Mouse (Mus musculus) olfactory bulb, adult 2 months (tissue): ENCODE results near the gene Sema4d. TPM values are rescaled to one million over a fixed set of nuclear protein-coding genes. Genes with fewer than 3 reads are reported as not detected.
"Not testable (repeated sequence)": the region's sequence is repeated elsewhere in the genome, so short reads cannot be mapped to it uniquely, and the experiment has no call there.

Experiments used
- H3K27ac ChIP-seq: fragments of 200-500 bp; 2 replicates; pipeline ENCODE4 v1.5.1; 2012; ENCODE audit warnings: low read depth, low read length; ENCODE audit not compliant: insufficient read depth
- H3K4me1 ChIP-seq: fragments of 200-500 bp; 2 replicates; pipeline ENCODE4 v1.6.1; 2012; ENCODE audit warnings: low read length; ENCODE audit not compliant: control insufficient read depth, insufficient read depth
- H3K4me3 ChIP-seq: fragments of 200-500 bp; 2 replicates; pipeline ENCODE4 v1.5.1; 2012; ENCODE audit warnings: mild to moderate bottlenecking, low read depth, low read length, moderate library complexity; ENCODE audit not compliant: insufficient read depth
- CTCF ChIP-seq: fragments of 200-500 bp; IDR thresholded peaks from 2 replicates; pipeline ENCODE4 v1.5.1; 2012; ENCODE audit warnings: low read depth, mild to moderate bottlenecking, low read length, moderate library complexity; ENCODE audit not compliant: insufficient read depth
- POLR2A ChIP-seq: fragments of 200-500 bp; IDR thresholded peaks from 2 replicates; pipeline ENCODE4 v1.6.1; 2012; ENCODE audit warnings: mild to moderate bottlenecking, low read depth, low read length, moderate library complexity; ENCODE audit not compliant: insufficient read depth
- WGBS: fragments of 180-500 bp; shearing (Covaris S2); methylation state at CpG from one replicate; pipeline ENCODE4 v1.1.7; 2018; 5-methylcytosine and 5-hydroxymethylcytosine counted together
- polyA plus RNA-seq: library from polyadenylated mRNA; stranded (reverse); fragments of >200 nt; gene quantifications from 2 replicates; pipeline ENCODE4 v1.2.4, GENCODE M21; 2012; ENCODE audit warnings: low replicate concordance; ENCODE audit not compliant: missing spikeins, insufficient read depth, insufficient read length

Gene Sema4d
- polyA plus RNA-seq, result 104 TPM in 1 of 2 replicates, not detected in the other

DNA sequence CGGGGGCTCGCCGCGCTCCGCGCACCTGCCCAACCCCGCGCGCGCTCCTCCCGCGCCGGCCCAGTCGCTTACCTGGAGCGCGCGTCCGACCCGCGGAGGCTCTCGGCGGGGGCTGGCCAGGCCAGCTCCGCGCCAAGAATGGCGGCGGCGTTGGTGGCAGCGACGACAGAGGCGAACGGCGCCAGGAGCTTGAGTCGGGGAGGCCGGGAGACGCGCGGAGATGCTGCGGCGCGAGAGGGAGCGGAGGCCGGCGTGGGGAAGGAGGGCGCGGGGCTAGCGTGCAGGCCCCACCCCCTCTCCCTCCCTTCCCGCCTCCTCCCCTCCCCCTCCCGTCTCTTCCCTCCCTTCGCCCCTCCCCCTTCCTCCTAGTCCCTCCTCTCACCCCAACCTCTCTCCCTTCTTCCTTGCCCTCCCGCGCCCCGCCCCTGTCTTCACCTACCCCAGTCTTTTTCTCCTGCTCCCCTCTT lies at the start of gene Sema4d:
Sema4d (minus strand) TSS at position 323 of the 467 bp plus-strand sequence.
- Histone ChIP-seq H3K4me1 (peaks cover 43% of the 10 kb centered on the region), H3K27ac (peak within 1 kb of the TSS; percentile 74), H3K4me3 (peak within 1 kb of the TSS; percentile 89)
- TF ChIP-seq POLR2A (peak; percentile 49; the same call in 1 of the 2 replicates), CTCF (no peak)
- under 1% methylated on average over 40 of the region's 52 CpGs for WGBS

DNA sequence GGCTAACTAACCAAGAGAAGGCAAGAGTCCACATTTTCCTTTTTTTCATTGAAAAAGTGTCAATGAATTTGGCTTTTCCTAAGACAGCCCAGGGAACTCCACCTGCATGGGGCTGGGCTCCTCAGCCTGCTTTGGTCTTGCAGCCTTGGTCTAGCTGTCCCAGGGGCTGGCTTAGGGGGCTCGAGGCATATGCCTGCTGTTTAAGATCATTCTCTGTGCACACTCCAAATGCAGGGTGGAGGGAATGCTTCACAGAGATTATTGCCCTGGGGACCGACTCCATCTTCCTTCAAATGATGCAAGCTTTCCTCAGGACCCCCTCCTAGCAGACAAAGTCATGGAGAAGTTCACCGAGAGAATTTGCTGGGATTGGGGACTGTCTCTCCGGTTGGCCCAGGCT lies 49.8 kb upstream of the Sema4d start:
- Histone ChIP-seq H3K4me3 (no peak overlapping the region), H3K27ac (no peak overlapping the region), H3K4me1 (peaks cover 21% of the 10 kb centered on the region)
- 85% methylated on average over 4 of the region's 4 CpGs for whole genome bisulfite sequencing
- TF ChIP-seq CTCF (no peak), POLR2A (no peak)

DNA sequence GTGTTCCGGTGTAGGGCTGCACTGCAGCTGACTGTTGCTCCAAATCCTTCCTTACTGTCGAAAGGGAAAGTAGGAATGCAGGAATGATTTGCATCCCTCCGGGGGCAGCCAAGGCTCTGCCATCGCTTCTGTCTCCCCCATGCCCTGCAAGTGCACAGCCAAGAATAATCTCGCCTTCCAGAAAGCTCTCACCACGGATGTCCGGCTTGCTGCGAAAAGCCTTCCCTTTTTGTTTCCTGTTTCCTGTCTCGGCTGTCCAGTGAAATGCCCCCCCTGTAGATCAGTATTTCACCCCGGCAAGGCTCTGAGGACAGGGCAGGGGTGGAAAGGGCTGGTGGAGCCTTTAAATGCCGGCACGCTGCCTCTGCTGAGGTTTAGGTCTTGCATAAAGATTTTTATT lies 49.2 kb upstream of the Sema4d start:
- H3K27ac ChIP-seq, result no peak overlapping the region
- H3K4me3 ChIP-seq, result no peak overlapping the region
- TF ChIP-seq POLR2A (no peak), CTCF (no peak)
- peaks cover 21% of the 10 kb centered on the region for H3K4me1 ChIP-seq
- 26% methylated on average over 12 of the region's 12 CpGs for WGBS

DNA sequence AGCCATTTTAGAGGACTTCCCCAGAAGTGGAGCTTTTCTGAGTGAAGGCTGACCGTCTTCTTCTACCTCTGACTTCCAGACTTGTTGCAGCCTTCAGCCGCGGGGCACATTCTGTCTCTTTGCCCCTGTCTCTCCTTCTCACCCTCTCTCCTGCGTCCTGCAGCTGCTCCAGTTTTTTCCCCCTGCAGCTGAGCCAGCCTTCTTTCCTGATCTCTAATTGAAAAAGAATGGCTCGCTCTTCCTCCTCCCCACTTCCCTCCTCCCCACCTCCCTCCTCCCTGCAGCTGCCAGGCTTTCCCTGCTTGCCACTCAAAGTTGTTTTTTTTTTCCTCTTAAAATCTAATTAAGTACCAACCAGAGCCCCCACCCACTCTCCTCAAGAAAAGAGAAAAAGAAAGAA lies 48.6 kb upstream of the Sema4d start:
- H3K27ac ChIP-seq, result no peak overlapping the region
- 14% methylated on average over 5 of the region's 5 CpGs for WGBS
- no peak overlapping the region for H3K4me3 ChIP-seq
- H3K4me1 ChIP-seq, result peaks cover 21% of the 10 kb centered on the region
- TF ChIP-seq POLR2A, result no peak
- no peak for TF ChIP-seq CTCF

DNA sequence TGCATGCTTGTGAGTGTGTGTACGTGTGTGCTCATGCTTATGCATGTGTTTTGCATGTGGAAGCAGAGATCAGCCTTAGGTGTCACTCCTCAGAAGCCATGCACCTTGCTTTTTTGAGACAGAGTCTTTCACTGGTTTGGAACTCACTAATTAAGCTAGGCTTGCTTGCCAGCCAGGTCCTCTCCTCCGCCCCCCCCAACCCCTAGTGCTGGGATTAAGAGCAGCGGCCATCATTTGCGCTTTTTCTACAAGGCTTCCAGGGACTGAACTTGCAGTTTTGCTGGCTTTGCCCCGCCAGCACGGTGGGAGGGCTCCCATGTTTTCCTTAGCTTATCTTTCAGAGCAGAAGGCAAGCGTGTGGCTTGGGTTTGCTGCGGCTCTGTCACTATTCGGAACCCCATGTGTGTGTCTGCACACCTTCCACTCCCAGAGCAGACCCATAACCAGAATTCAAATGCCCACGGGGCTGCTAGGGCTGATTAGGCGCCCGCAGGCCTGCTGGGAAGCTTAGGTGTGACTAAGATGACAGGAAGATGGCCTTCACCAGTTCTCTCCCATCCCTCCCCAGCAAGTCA lies 48.1 kb upstream of the Sema4d start:
- Histone ChIP-seq H3K4me1 (peaks cover 21% of the 10 kb centered on the region), H3K4me3 (no peak overlapping the region), H3K27ac (no peak overlapping the region)
- no peak for TF ChIP-seq POLR2A
- no peak for TF ChIP-seq CTCF
- WGBS, result 40% methylated on average over 12 of the region's 12 CpGs

DNA sequence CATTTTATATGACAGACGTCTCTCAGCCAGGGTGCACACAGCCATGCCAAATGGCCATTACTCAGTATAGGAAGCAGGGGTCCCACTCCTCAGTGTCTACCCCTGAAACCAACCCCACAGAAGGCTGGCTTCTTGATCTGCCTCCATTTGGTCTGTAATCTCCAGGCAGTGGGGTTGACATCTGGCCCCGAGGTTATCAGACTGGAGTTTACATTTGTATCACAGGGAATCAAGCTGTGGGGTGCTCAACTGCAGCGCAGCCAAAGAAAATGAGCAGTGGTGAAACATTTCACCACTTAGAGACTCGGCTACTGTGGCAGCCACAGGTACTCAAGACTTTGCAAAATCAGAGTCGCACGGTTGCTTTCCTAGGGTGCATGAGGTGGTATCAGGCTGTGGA lies 47.2 kb upstream of the Sema4d start:
- Histone ChIP-seq H3K4me1 (peaks cover 21% of the 10 kb centered on the region), H3K4me3 (no peak overlapping the region), H3K27ac (no peak overlapping the region)
- 62% methylated on average over 6 of the region's 6 CpGs for WGBS
- no peak for TF ChIP-seq POLR2A
- no peak for TF ChIP-seq CTCF

DNA sequence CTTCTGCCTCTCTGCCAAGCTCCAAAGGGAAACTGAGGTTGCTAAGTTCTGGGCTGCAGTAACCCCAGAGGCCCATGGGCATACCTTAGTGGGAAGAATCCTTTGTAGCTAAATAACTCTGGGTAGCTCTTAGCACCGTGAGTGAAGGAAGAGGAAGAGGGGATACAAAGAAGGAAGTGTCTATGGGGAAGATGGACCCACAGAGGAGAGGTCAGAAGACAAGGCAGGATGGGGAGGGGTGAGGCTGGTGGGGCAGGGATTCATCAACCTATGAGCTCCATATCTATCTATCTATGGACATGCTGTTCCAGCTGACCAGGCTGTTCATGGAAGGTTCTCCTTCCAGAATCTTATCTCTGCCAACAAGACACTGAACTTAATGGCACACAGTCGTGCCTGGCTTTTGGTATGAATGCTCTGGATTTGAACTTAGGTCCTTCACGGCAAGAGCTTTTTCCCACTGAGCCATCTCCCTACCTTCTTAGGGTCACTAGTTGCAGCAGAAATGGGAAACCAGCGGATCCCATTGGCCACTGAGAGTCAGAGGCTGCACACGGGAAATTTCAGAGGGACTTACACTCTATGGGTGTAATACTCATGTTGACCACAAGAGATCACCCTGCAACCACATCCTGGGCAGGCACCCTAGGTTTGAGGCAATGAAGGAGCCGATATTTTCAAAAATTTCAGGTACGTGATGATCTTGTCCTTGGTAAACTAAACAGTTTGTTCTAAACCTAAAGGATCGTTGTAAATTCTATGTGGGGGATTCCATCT lies 45.9 kb upstream of the Sema4d start:
- WGBS, result 20% methylated on average over 8 of the region's 8 CpGs
- no peak overlapping the region for H3K27ac ChIP-seq
- H3K4me3 ChIP-seq, result no peak overlapping the region
- TF ChIP-seq POLR2A, result no peak
- TF ChIP-seq CTCF, result no peak; the same call in 1 of the 2 replicates
- peaks cover 14% of the 10 kb centered on the region for H3K4me1 ChIP-seq

DNA sequence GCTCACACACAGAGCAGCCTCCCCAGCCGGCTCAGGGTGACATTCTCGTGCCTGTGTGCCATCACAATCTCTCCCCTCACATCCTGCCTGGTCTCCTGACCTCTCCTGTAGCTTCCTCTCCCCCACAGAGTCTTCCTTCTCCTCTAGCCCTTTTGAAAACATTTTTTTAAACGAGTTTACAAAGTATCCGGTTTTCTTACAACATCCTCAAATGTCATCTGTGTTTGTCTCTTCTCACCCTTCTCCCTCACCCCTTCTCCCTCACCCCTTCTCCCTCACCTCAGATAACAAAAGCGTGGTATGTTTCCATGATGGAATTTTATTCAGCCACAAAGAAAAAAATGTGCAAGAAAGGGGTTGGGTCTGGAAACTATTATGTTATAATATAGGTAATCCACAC lies 43.9 kb upstream of the Sema4d start:
- no peak for TF ChIP-seq POLR2A
- TF ChIP-seq CTCF, result no peak
- H3K27ac ChIP-seq, result no peak overlapping the region
- WGBS, result 55% methylated on average over 5 of the region's 5 CpGs

DNA sequence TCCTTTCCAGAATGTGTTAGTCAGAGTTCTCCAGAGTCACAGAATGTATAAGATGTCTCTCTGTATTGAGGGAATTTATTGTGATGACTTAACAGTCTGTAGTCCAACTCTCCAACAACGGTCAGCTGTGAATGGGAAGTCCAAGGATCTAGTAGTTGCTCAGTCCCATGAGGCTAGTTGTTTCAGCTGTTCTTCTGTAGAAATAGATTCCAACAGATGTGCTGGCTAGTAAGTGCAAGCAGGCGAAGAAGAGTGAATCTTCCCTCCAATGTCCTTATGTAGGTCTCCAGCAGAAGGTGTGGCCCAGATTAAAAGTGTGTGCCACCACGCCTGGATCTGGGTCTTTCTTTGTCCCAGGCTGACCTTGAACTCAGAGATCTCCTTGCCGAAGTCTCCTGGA lies 41.7 kb upstream of the Sema4d start:
- H3K4me1 ChIP-seq, result not testable (repeated sequence)
- WGBS, result 88% methylated on average over 4 of the region's 4 CpGs

More for the DNA sequence above, 43.9 kb upstream of the Sema4d start:
- Histone ChIP-seq H3K4me3 (no peak overlapping the region), H3K4me1 (peaks cover 8% of the 10 kb centered on the region)

DNA sequence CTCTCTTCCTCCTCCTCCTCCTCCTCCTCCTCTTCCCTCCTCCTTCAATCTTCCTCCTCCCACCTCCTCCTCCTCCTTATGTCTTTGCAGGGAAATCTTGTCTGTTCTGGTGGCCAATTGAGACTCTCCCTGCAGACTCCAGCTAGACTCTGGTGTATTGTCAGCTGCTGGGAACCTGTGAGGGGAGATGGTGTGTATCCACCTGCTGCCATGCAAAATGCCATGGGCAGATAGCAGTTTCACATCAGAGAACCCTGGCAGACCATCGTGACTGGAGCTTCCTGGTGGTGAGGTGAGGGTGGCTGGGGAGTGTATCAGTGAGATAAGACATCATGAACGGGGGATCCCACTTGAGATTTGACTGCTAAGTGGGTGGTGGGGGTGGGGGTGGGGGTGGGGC lies 41.0 kb upstream of the Sema4d start:
- 73% methylated on average over 2 of the region's 2 CpGs for WGBS
- Histone ChIP-seq H3K4me1 (0 out of 2 replicates have a peak, but pooled peaks cover 3% of the 10 kb centered on the region), H3K4me3 (no peak overlapping the region), H3K27ac (no peak overlapping the region)
- TF ChIP-seq CTCF (no peak), POLR2A (no peak)

More for the DNA sequence above, 41.7 kb upstream of the Sema4d start:
- H3K27ac ChIP-seq, H3K4me3 ChIP-seq: not testable (repeated sequence)

DNA sequence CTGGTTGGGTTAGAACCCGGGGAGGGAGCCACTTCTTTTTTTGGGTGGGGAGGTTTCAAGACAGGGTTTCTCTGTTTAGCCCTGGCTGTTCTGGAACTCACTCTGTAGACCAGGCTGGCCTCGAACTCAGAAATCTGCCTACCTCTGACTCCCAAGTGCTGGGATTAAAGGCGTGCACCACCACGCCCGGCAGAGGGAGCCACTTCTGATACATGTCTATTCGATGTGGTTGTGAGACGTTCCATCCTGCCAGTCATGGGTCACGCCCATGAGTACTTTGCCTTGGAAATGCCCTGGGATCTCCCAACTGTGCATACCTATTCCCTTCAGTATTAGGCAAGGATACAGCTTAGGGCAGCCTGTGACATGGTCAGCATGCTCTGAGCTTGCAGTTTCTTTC lies 40.5 kb upstream of the Sema4d start:
- not testable (repeated sequence) for H3K27ac ChIP-seq, H3K4me1 ChIP-seq, H3K4me3 ChIP-seq
- 79% methylated on average over 8 of the region's 8 CpGs for WGBS
